Comparison of ENCODE assay signal across 9 mouse cellular contexts in genomic region chr11:86840511-86841154, GRCm38 (mm10). TPM values are rescaled to one million over a fixed set of nuclear protein-coding genes. Genes with fewer than 3 reads are reported as not detected.
DNase-seq lines count a peak whose midpoint lies in the region; TF ChIP-seq lines count a peak whose summit lies in the region.
"Had no signal": no experiment of that assay in that cellular context is flagged by ENCODE, and none has a peak within 500 bp of the region (broad histone marks: within the 10 kb centered on the region; RNA-seq: fewer than 3 reads in every experiment).

No protein-coding gene starts in this region.

- DNase-seq in layer of hippocampus, adult 18-20 months (ENCODE audit: low spot score in 2 of 2): peak; percentile 30 to 52
- DNase-seq in layer of hippocampus, postnatal 25 days (ENCODE audit: extremely low spot score in 1 of 2, low spot score in 1 of 2): no peak
- peak; percentile 42 for DNase-seq in embryo, embryonic 10 days (ENCODE audit: low spot score)
- DNase-seq in heart, adult 8-10 months (ENCODE audit: low spot score): peak; percentile 75
- peak; percentile 89 for DNase-seq in kidney, adult 2 months
- peak; percentile 57 for DNase-seq in midbrain, embryonic 10.5 days (ENCODE audit: low spot score)
- DNase-seq in yolk sac, embryonic 10.5 days (ENCODE audit: low spot score): peak; percentile 88
- DNase-seq in natural killer cell, adult 2 months (ENCODE audit: low spot score in 2 of 2): no peak

- no peak for TF ChIP-seq POLR2A in kidney, adult 2 months (IDR thresholded peaks at IDR 0.05; ENCODE audit: low read depth, low read length)

- H3K9me3 ChIP-seq in midbrain, embryonic 10.5 days (replicated peaks): no peaks in the 10 kb centered on the region
- H3K9me3 ChIP-seq: embryonic facial prominence, embryonic 12.5 days had no signal

- H3K4me1 ChIP-seq in kidney, adult 2 months (ENCODE audit: control insufficient read depth, insufficient read depth, low read length): peaks cover 11% of the 10 kb centered on the region
- peaks cover 30% of the 10 kb centered on the region for H3K4me1 ChIP-seq in midbrain, embryonic 10.5 days

- no peak for TF ChIP-seq CTCF in kidney, adult 2 months (conservative IDR thresholded peaks at IDR 0.05; ENCODE audit: insufficient read depth, insufficient read length, low read depth, low read length)

- no peaks in the 10 kb centered on the region for H3K36me3 ChIP-seq in kidney, adult 2 months (ENCODE audit: control insufficient read depth, insufficient read depth, low read length)
- no peaks in the 10 kb centered on the region for H3K36me3 ChIP-seq in midbrain, embryonic 10.5 days
- H3K36me3 ChIP-seq: embryonic facial prominence, embryonic 12.5 days had no signal

- 9% methylated on average over 3 of the region's 3 CpGs for WGBS in kidney, adult 2 months
- WGBS in midbrain, embryonic 10.5 days: 10% methylated on average over 3 of the region's 3 CpGs

- no peak overlapping the region for H3K27ac ChIP-seq in kidney, adult 2 months (ENCODE audit: insufficient read depth, low read depth, low read length)
- H3K27ac ChIP-seq in midbrain, embryonic 10.5 days (replicated peaks): peak overlapping the region; percentile 80
- H3K27ac ChIP-seq: embryonic facial prominence, embryonic 12.5 days had no signal

- H3K27me3 ChIP-seq in kidney, adult 2 months (replicated peaks; ENCODE audit: control insufficient read depth, insufficient read depth, low read length): no peaks in the 10 kb centered on the region
- no peaks in the 10 kb centered on the region for H3K27me3 ChIP-seq in midbrain, embryonic 10.5 days (ENCODE audit: low read depth, poor library complexity, severe bottlenecking)
- H3K27me3 ChIP-seq: embryonic facial prominence, embryonic 12.5 days had no signal

- no peak overlapping the region for H3K4me3 ChIP-seq in kidney, adult 2 months (ENCODE audit: insufficient read depth, low read depth, low read length)
- no peak overlapping the region for H3K4me3 ChIP-seq in midbrain, embryonic 10.5 days
- H3K4me3 ChIP-seq: embryonic facial prominence, embryonic 12.5 days had no signal

RNA-seq across cellular contexts. Expression of gene Dhx40, which starts 33.1 kb away (rescaled TPM):
- 10 to 100 TPM; 25.7 to 28.9 TPM for total RNA-seq in layer of hippocampus, adult 18-20 months (2021)
- 10 to 100 TPM; 29.2 to 33.9 TPM for total RNA-seq in layer of hippocampus, postnatal 25 days (2021)
- total RNA-seq in heart, adult 8-10 months (2022): 10 to 100 TPM; 16.0 to 20.9 (median 17.3) TPM
- 6.5 and 10.0 TPM in 2 replicates for polyA plus RNA-seq in kidney, adult 2 months (2012; rRNA removed)
- 41.7 and 46.1 TPM in 2 replicates for polyA plus RNA-seq in midbrain, embryonic 10.5 days (2016; fragmentation: Nextera tagmentation; extraction: Ambion mirVana)

Comparison
In these comparisons a context has a peak if more than half of its experiments do, and no peak if none do; other contexts are left out.
1. DNase-seq: peak in layer of hippocampus, adult 18-20 months (2 of 2), embryo, embryonic 10 days (single experiment), heart, adult 8-10 months (single experiment), kidney, adult 2 months (single experiment), midbrain, embryonic 10.5 days (single experiment) and yolk sac, embryonic 10.5 days (single experiment); none in layer of hippocampus, postnatal 25 days (0 of 2) and natural killer cell, adult 2 months (0 of 2).